9 mouse cellular contexts compared by ENCODE assay signal in genomic region chr14:48172026-48172425, GRCm38 (mm10). TPM values are rescaled to one million over a fixed set of nuclear protein-coding genes. Genes with fewer than 3 reads are reported as not detected.
DNase-seq lines count a peak whose midpoint lies in the region; ATAC-seq lines count a peak whose summit lies in the region.
"Had no signal": no experiment of that assay in that cellular context is flagged by ENCODE, and none has a peak within 500 bp of the region (broad histone marks: within the 10 kb centered on the region; RNA-seq: fewer than 3 reads in every experiment).

No protein-coding gene starts in this region.

- WGBS in forebrain, embryonic 13.5 days = 13% methylated on average over 8 of the region's 8 CpGs
- 42% methylated on average over 8 of the region's 8 CpGs for WGBS in forebrain, embryonic 11.5 days
- 9% methylated on average over 8 of the region's 8 CpGs for WGBS in lung, embryonic 16.5 days
- WGBS in stomach, embryonic 14.5 days = 19% methylated on average over 8 of the region's 8 CpGs

- peaks cover 14% of the 10 kb centered on the region for H3K4me1 ChIP-seq in forebrain, embryonic 13.5 days
- H3K4me1 ChIP-seq in forebrain, embryonic 11.5 days (replicated peaks; ENCODE audit: control insufficient read depth, insufficient read depth, low read length) = peaks cover 7% of the 10 kb centered on the region; the same call in 1 of the 2 replicates
- peaks cover 24% of the 10 kb centered on the region for H3K4me1 ChIP-seq in lung, embryonic 16.5 days (replicated peaks; ENCODE audit: control insufficient read depth, insufficient read depth, low read length)
- H3K4me1 ChIP-seq in stomach, embryonic 14.5 days (ENCODE audit: control insufficient read depth, insufficient read depth, low read length) = peaks cover 18% of the 10 kb centered on the region

- no peak overlapping the region for H3K9ac ChIP-seq in forebrain, embryonic 13.5 days
- H3K9ac ChIP-seq in forebrain, embryonic 11.5 days (ENCODE audit: low read length) = no peak overlapping the region
- 0 out of 2 replicates have a peak overlapping the region, but pooled peaks have one; percentile 32 for H3K9ac ChIP-seq in lung, embryonic 16.5 days (ENCODE audit: low read length)
- no peak overlapping the region for H3K9ac ChIP-seq in stomach, embryonic 14.5 days (replicated peaks; ENCODE audit: low read depth, low read length)

- no peaks in the 10 kb centered on the region for H3K36me3 ChIP-seq in forebrain, embryonic 13.5 days (ENCODE audit: poor library complexity, severe bottlenecking)
- no peaks in the 10 kb centered on the region for H3K36me3 ChIP-seq in forebrain, embryonic 11.5 days (ENCODE audit: control insufficient read depth, insufficient read depth, low read length)
- 0 out of 2 replicates have a peak, but pooled peaks cover 2% of the 10 kb centered on the region for H3K36me3 ChIP-seq in lung, embryonic 16.5 days (ENCODE audit: control insufficient read depth, insufficient read depth, low read length)
- H3K36me3 ChIP-seq in stomach, embryonic 14.5 days (ENCODE audit: control insufficient read depth, insufficient read depth, low read length) = no peaks in the 10 kb centered on the region

- H3K4me2 ChIP-seq in forebrain, embryonic 13.5 days = no peak overlapping the region; the same call in 1 of the 2 replicates
- H3K4me2 ChIP-seq in forebrain, embryonic 11.5 days (ENCODE audit: low read depth, low read length, severe bottlenecking) = no peak overlapping the region
- H3K4me2 ChIP-seq in lung, embryonic 16.5 days (ENCODE audit: low read depth, low read length) = no peak overlapping the region
- no peak overlapping the region for H3K4me2 ChIP-seq in stomach, embryonic 14.5 days (replicated peaks; ENCODE audit: low read depth, low read length)

- H3K4me3 ChIP-seq in forebrain, embryonic 13.5 days = no peak overlapping the region
- H3K4me3 ChIP-seq in forebrain, embryonic 11.5 days (ENCODE audit: low read depth, low read length) = no peak overlapping the region
- H3K4me3 ChIP-seq in lung, embryonic 16.5 days (ENCODE audit: low read length) = no peak overlapping the region
- no peak overlapping the region for H3K4me3 ChIP-seq in stomach, embryonic 14.5 days (ENCODE audit: low read depth, low read length)

- DNase-seq in forebrain, embryonic 11.5 days (ENCODE audit: low spot score) = no peak
- peak; percentile 22 for DNase-seq in retina, postnatal 1 day
- no peak for DNase-seq in retina, embryonic 14.5 days (ENCODE audit: low spot score)
- DNase-seq in adrenal gland, postnatal 36 days = no peak
- DNase-seq in left cerebral cortex, adult 18-20 months (ENCODE audit: low spot score in 2 of 2) = no peak
- DNase-seq: layer of hippocampus, postnatal 36 days had no signal

- no peak overlapping the region for H3K27ac ChIP-seq in forebrain, embryonic 13.5 days
- no peak overlapping the region for H3K27ac ChIP-seq in forebrain, embryonic 11.5 days (ENCODE audit: low read depth, low read length)
- H3K27ac ChIP-seq in lung, embryonic 16.5 days (ENCODE audit: low read length) = peak overlapping the region; percentile 31; the same call in 1 of the 2 replicates
- 0 out of 2 replicates have a peak overlapping the region, but pooled peaks have one; percentile 44 for H3K27ac ChIP-seq in stomach, embryonic 14.5 days (ENCODE audit: low read length)

- ATAC-seq in forebrain, embryonic 13.5 days = peak; percentile 80
- ATAC-seq in forebrain, embryonic 11.5 days (replicated peaks; ENCODE audit: low FRiP score) = no peak
- peak; percentile 85 for ATAC-seq in lung, embryonic 16.5 days (ENCODE audit: low read depth)
- peak; percentile 91 for ATAC-seq in stomach, embryonic 14.5 days (ENCODE audit: insufficient number of reproducible peaks, insufficient read depth, low FRiP score, low read depth)

- H3K9me3 ChIP-seq in forebrain, embryonic 13.5 days (replicated peaks) = no peaks in the 10 kb centered on the region
- no peaks in the 10 kb centered on the region for H3K9me3 ChIP-seq in forebrain, embryonic 11.5 days (ENCODE audit: control insufficient read depth, low read length)
- no peaks in the 10 kb centered on the region for H3K9me3 ChIP-seq in lung, embryonic 16.5 days (ENCODE audit: control insufficient read depth, low read length)
- H3K9me3 ChIP-seq in stomach, embryonic 14.5 days (ENCODE audit: control insufficient read depth, low read depth, low read length) = no peaks in the 10 kb centered on the region

- H3K27me3 ChIP-seq in forebrain, embryonic 13.5 days = no peaks in the 10 kb centered on the region
- H3K27me3 ChIP-seq in forebrain, embryonic 11.5 days (ENCODE audit: control insufficient read depth, insufficient read depth, low read length) = no peaks in the 10 kb centered on the region
- no peaks in the 10 kb centered on the region for H3K27me3 ChIP-seq in lung, embryonic 16.5 days (ENCODE audit: control insufficient read depth, insufficient read depth, low read depth, low read length)
- no peaks in the 10 kb centered on the region for H3K27me3 ChIP-seq in stomach, embryonic 14.5 days (ENCODE audit: control insufficient read depth, insufficient read depth, low read length)

RNA-seq across cellular contexts. Expression of gene Peli2, which starts 51.4 kb away (rescaled TPM):
- 8.4 and 8.5 TPM in 2 replicates for polyA plus RNA-seq in forebrain, embryonic 13.5 days (2015; fragmentation: Nextera tagmentation; extraction: Ambion mirVana)
- 8.6 and 8.8 TPM in 2 replicates for polyA plus RNA-seq in forebrain, embryonic 11.5 days (2014; fragmentation: Nextera tagmentation; extraction: Ambion mirVana)
- polyA plus RNA-seq in lung, embryonic 16.5 days (2015; fragmentation: Nextera tagmentation; extraction: Ambion mirVana) = 15.3 and 15.8 TPM in 2 replicates
- polyA plus RNA-seq in stomach, embryonic 14.5 days (2014; fragmentation: Nextera tagmentation; extraction: Ambion mirVana) = 10.2 and 11.2 TPM in 2 replicates
- total RNA-seq in adrenal gland, postnatal 36 days (2021) = 10 to 100 TPM; 28.0 to 28.5 TPM
- 10 to 100 TPM; 12.7 to 20.8 TPM for total RNA-seq in left cerebral cortex, adult 18-20 months (2021)

Comparison
In these comparisons a context has a peak if more than half of its experiments do, and no peak if none do; other contexts are left out.
1. H3K27ac ChIP-seq: peak in lung, embryonic 16.5 days (single experiment) and stomach, embryonic 14.5 days (single experiment); none in forebrain, embryonic 13.5 days (single experiment) and forebrain, embryonic 11.5 days (single experiment).